Mouse (Mus musculus): ENCODE results near the gene Kif24. TPM values are rescaled to one million over a fixed set of nuclear protein-coding genes. Genes with fewer than 3 reads are reported as not detected.

Gene Kif24
- polyA plus RNA-seq, 1 experiment from 2014 or later: 1.4 TPM

- Histone ChIP-seq H3K36me3 (ENCODE audit: inconsistent target) (no peaks in the 10 kb centered on the region), H3K27ac (no peak overlapping the region), H3K4me3 (ENCODE audit: inconsistent target) (no peak overlapping the region), H3K79me2 (ENCODE audit: inconsistent target) (no peaks in the 10 kb centered on the region)
- WGBS (ENCODE audit: missing documents): 7% methylated on average over 70 of the region's 72 CpGs
Observed at GRCm38 (mm10) chr4:41497995-41498845, 33.5 kb upstream of the Kif24 start.

GRCm38 (mm10) chr4:41497579-41497978, 32.9 kb upstream of the Kif24 start:
- Histone ChIP-seq H3K36me3 (ENCODE audit: inconsistent target) (no peaks in the 10 kb centered on the region), H3K79me2 (ENCODE audit: inconsistent target) (no peaks in the 10 kb centered on the region), H3K4me3 (ENCODE audit: inconsistent target) (no peak overlapping the region), H3K27ac (no peak overlapping the region)
- 4% methylated on average over 34 of the region's 34 CpGs for WGBS (ENCODE audit: missing documents)

GRCm38 (mm10) chr4:41497046-41497445, 32.4 kb upstream of the Kif24 start:
- H3K4me3 ChIP-seq (ENCODE audit: inconsistent target): no peak overlapping the region
- H3K36me3 ChIP-seq (ENCODE audit: inconsistent target): no peaks in the 10 kb centered on the region
- H3K79me2 ChIP-seq (ENCODE audit: inconsistent target): no peaks in the 10 kb centered on the region
- WGBS (ENCODE audit: missing documents): 43% methylated on average over 5 of the region's 5 CpGs
- H3K27ac ChIP-seq: no peak overlapping the region

DNA sequence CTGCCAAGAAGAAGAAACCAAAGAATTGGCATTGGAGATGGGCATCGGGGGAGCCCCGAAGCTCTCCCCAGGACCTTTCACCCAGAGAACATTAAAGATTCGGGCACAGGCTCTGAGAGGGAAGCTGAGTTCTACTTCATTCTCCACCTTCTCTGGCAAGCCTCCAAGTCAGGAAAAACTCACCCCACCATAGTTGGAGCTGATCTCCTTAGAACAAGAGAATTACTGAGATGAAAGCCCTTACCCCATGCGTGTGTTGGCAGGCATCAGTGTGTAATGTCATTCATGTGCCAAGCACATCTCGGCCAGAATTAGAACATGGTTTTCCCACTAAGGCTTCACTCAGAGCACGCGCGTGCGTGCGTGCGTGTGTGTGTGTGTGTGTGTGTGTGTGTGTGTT, 31.2 kb upstream of the Kif24 start:
- H3K27ac ChIP-seq: no peak overlapping the region
- WGBS (ENCODE audit: missing documents): 87% methylated on average over 11 of the region's 11 CpGs
- no peaks in the 10 kb centered on the region for H3K79me2 ChIP-seq (ENCODE audit: inconsistent target)
- H3K36me3 ChIP-seq (ENCODE audit: inconsistent target): no peaks in the 10 kb centered on the region
- H3K4me3 ChIP-seq (ENCODE audit: inconsistent target): no peak overlapping the region

GRCm38 (mm10) chr4:41495076-41495475, 30.4 kb upstream of the Kif24 start:
- WGBS (ENCODE audit: missing documents): 91% methylated on average over 4 of the region's 4 CpGs
- H3K4me3 ChIP-seq (ENCODE audit: inconsistent target): no peak overlapping the region
- H3K79me2 ChIP-seq (ENCODE audit: inconsistent target): no peaks in the 10 kb centered on the region
- no peak overlapping the region for H3K27ac ChIP-seq
- H3K36me3 ChIP-seq (ENCODE audit: inconsistent target): no peaks in the 10 kb centered on the region

GRCm38 (mm10) chr4:41494378-41494777, 29.7 kb upstream of the Kif24 start:
- WGBS (ENCODE audit: missing documents): 53% methylated on average over 3 of the region's 3 CpGs
- Histone ChIP-seq H3K27ac (no peak overlapping the region), H3K4me3 (ENCODE audit: inconsistent target) (no peak overlapping the region), H3K36me3 (ENCODE audit: inconsistent target) (no peaks in the 10 kb centered on the region), H3K79me2 (ENCODE audit: inconsistent target) (no peaks in the 10 kb centered on the region)

- no peaks in the 10 kb centered on the region for H3K79me2 ChIP-seq (ENCODE audit: inconsistent target)
- H3K36me3 ChIP-seq (ENCODE audit: inconsistent target): no peaks in the 10 kb centered on the region
- 91% methylated on average over 3 of the region's 3 CpGs for WGBS (ENCODE audit: missing documents)
- no peak overlapping the region for H3K27ac ChIP-seq
- H3K4me3 ChIP-seq (ENCODE audit: inconsistent target): no peak overlapping the region
Observed at GRCm38 (mm10) chr4:41493464-41494116, 28.9 kb upstream of the Kif24 start.

- 96% methylated on average over 7 of the region's 7 CpGs for WGBS (ENCODE audit: missing documents)
- no peak overlapping the region for H3K27ac ChIP-seq
- H3K4me3 ChIP-seq (ENCODE audit: inconsistent target): no peak overlapping the region
- H3K36me3 ChIP-seq (ENCODE audit: inconsistent target): no peaks in the 10 kb centered on the region
- no peaks in the 10 kb centered on the region for H3K79me2 ChIP-seq (ENCODE audit: inconsistent target)
Observed at GRCm38 (mm10) chr4:41492951-41493350, 28.3 kb upstream of the Kif24 start.

GRCm38 (mm10) chr4:41481601-41482017, 16.9 kb upstream of the Kif24 start:
- 82% methylated on average over 6 of the region's 6 CpGs for WGBS (ENCODE audit: missing documents)
- Histone ChIP-seq H3K27ac (no peak overlapping the region), H3K4me3 (ENCODE audit: inconsistent target) (no peak overlapping the region)

GRCm38 (mm10) chr4:41480254-41480653, 15.6 kb upstream of the Kif24 start:
- H3K79me2 ChIP-seq (ENCODE audit: inconsistent target): no peaks in the 10 kb centered on the region
- 0 out of 2 replicates have a peak, but pooled peaks cover 17% of the 10 kb centered on the region for H3K36me3 ChIP-seq (ENCODE audit: inconsistent target)
- H3K27ac ChIP-seq: no peak overlapping the region
- 97% methylated on average over 8 of the region's 8 CpGs for WGBS (ENCODE audit: missing documents)
- H3K4me3 ChIP-seq (ENCODE audit: inconsistent target): no peak overlapping the region

More at GRCm38 (mm10) chr4:41481601-41482017, 16.9 kb upstream of the Kif24 start:
- Histone ChIP-seq H3K79me2 (ENCODE audit: inconsistent target) (no peaks in the 10 kb centered on the region), H3K36me3 (ENCODE audit: inconsistent target) (0 out of 2 replicates have a peak, but pooled peaks cover 17% of the 10 kb centered on the region)

GRCm38 (mm10) chr4:41479456-41479804, 14.7 kb upstream of the Kif24 start:
- WGBS (ENCODE audit: missing documents): 88% methylated on average over 1 of the region's 1 CpGs
- Histone ChIP-seq H3K27ac (no peak overlapping the region), H3K4me3 (ENCODE audit: inconsistent target) (no peak overlapping the region), H3K79me2 (ENCODE audit: inconsistent target) (no peaks in the 10 kb centered on the region), H3K36me3 (ENCODE audit: inconsistent target) (0 out of 2 replicates have a peak, but pooled peaks cover 17% of the 10 kb centered on the region)

GRCm38 (mm10) chr4:41478751-41479455, 14.2 kb upstream of the Kif24 start:
- H3K79me2 ChIP-seq (ENCODE audit: inconsistent target): no peaks in the 10 kb centered on the region
- H3K36me3 ChIP-seq (ENCODE audit: inconsistent target): 0 out of 2 replicates have a peak, but pooled peaks cover 17% of the 10 kb centered on the region
- no peak overlapping the region for H3K4me3 ChIP-seq (ENCODE audit: inconsistent target)
- 92% methylated on average over 4 of the region's 4 CpGs for WGBS (ENCODE audit: missing documents)
- no peak overlapping the region for H3K27ac ChIP-seq

GRCm38 (mm10) chr4:41477648-41478160, 13.0 kb upstream of the Kif24 start:
- H3K27ac ChIP-seq: no peak overlapping the region
- H3K36me3 ChIP-seq (ENCODE audit: inconsistent target): 0 out of 2 replicates have a peak, but pooled peaks cover 17% of the 10 kb centered on the region
- no peak overlapping the region for H3K4me3 ChIP-seq (ENCODE audit: inconsistent target)
- H3K79me2 ChIP-seq (ENCODE audit: inconsistent target): no peaks in the 10 kb centered on the region
- 96% methylated on average over 9 of the region's 9 CpGs for WGBS (ENCODE audit: missing documents)

GRCm38 (mm10) chr4:41471384-41471689, 6.7 kb upstream of the Kif24 start:
- H3K27ac ChIP-seq: no peak overlapping the region
- H3K36me3 ChIP-seq (ENCODE audit: inconsistent target): no peaks in the 10 kb centered on the region
- no peaks in the 10 kb centered on the region for H3K79me2 ChIP-seq (ENCODE audit: inconsistent target)
- WGBS (ENCODE audit: missing documents): 100% methylated on average over 1 of the region's 1 CpGs
- H3K4me3 ChIP-seq (ENCODE audit: inconsistent target): no peak overlapping the region
